Mouse (Mus musculus) 3T3-L1 (cell line): ENCODE results near the gene Scand1.

ENCODE experiments used
- DNase-seq: peaks from one replicate; pipeline ENCODE4 v3.0.0-alpha.2; 2015; ENCODE audit warnings: low read depth, low spot score

The Scand1 gene

DNA sequence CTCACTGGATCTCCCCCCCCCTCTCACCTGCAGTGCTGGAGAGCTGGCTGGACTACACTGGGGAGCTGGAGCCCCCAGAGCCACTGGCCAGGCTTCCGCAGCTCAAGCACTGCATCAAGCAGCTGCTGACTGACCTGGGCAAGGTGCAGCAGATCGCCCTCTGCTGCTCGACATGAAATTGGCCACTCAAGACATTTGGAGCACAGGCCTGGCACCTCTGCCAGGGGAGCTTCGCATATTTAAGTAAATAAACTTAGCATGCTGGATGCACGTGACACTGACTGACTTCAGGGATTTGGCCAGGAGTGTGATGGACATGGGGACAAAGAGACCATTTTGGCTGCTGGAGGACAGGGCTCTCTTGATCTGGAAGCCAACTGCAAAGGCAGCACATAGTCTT is 5.2 kb downstream of the Scand1 start:
- DNase-seq = peak; percentile 56

- DNase-seq = peak; percentile 74
Measured at GRCm38 (mm10) chr2:156305818-156306217, 6.7 kb downstream of the Scand1 start.

DNA sequence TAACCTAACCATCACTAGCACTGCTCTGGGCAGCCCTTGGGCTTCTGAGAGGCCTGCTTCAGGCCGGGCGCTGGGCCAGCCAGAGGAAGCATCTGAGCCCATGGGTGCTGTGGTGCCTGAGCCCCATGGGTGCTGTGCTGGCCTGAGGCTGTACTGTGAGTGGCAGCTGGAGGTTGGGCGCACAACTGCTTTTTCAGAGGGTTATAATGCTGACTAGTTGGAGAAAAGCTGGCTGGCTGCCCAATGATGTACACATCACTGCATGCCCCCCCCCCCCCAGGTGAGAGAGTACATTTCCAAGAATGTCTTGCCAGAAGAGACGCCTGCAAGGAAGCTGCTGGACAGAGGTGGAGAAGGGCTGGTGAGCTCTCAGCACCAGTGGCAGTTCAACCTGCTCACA is 8.2 kb downstream of the Scand1 start:
- DNase-seq = no peak

DNA sequence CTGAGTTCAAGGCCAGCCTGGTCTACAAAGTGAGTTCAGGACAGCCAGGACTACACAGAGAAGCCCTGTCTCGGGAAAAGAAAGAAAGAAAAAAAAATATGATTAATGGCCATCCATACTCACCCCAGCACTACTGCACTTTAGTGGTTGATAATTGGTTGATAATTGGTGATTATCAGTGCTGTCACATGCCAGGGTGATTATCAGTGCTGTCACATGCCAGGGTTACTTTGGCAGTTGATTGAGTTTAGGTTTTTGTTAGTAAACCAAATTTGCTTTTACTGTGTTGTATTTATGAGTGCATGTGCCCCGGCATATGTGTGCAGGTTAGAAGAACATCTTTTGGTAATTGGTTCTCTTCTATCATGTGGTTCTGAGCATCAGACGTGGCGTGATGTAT is 10.4 kb downstream of the Scand1 start:
- no peak for DNase-seq

DNA sequence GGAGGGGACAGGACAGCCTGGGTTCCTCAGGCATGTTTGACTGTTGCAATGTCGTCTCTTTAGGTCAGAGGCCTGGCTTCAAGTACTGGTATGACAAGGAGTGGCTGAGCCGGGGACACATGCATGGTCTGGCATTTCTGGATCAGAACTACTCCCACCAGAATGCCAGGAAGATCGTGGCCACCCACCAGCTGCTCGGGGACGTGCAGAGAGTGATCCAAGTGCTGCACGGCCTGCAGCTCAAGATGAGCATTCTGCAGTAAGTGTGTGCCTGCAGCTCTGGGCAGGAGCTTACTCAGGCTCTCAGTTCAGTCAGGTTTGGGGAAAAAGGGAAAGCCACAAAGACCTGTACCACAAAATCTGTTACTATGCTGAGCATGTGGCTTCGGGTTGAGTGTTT is 14.0 kb downstream of the Scand1 start:
- no peak for DNase-seq

DNA sequence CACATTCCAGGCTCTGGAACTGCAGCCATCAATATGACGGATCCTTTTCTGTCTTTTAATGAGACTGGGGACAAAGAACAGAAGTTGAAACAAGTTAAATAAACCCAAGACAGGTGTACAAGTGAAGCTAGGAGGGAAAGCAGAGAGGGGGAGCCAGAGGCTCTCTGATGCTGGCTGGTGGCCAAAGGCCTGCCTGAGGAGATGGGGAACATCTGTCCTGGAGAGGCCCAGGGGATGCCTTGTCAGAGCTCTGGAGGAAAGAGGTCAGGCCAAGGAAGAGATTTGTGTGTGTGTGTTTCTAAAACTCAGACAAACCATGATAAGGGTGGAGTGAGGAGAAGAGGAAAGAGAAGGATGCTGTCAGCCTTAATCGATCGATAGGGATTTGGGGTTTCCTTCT is 14.9 kb downstream of the Scand1 start:
- DNase-seq = peak; percentile 57

GRCm38 (mm10) chr2:156296190-156296589 is 16.3 kb downstream of the Scand1 start:
- no peak for DNase-seq

GRCm38 (mm10) chr2:156295601-156296063 is 16.9 kb downstream of the Scand1 start:
- no peak for DNase-seq

GRCm38 (mm10) chr2:156291998-156292397 is 20.5 kb downstream of the Scand1 start:
- no peak for DNase-seq

DNA sequence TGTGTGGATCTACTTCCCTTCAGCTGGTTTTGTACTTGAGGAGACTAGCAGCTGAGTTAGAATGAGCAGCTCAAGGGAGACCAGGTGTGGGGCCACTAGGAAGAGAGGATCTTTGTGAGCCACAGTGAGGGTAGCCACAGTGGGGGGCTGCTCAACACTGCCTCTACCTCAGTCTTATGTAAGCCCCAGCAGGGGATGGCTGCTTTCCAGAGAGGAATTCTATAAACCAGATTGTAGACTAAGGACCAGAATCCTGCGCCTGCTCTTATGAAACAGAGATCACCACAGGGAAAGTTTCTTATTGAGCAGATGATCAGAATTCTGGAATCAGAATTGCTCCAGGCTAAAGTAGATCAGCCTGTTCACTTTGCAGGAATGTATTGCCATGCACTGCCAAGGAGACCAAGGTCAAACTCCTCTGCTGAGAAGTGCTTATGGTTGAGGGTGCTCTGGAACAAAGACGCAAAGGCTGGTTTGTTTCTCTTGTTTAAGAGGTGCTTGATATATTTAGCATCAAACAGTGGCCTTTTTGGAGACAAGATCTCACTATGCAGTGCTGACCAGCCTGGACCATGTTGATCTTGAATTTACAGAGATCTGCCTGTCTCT is 22.8 kb downstream of the Scand1 start:
- DNase-seq = no peak

DNA sequence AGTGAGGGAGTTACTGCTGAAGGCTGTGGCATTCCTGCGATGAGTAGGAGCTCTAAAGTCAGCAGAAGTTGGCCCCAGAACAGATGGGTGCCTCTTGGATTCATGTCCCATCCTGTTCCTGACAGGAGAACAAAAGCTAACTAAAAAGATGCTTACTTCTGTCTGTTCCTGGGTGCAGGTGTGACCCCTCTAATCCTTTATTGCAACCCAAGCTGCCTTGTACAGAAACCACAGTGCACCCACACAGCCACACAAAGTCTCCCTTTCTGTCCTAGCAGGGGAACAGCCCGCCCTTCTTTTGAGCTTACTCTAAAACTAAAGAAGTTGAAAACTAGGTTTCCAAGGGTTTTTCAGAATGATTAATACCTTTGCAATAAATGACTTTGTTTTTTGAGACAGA is 24.3 kb downstream of the Scand1 start:
- no peak for DNase-seq

- no peak for DNase-seq
Measured at GRCm38 (mm10) chr2:156286733-156287132, 25.8 kb downstream of the Scand1 start.

- no peak for DNase-seq
Measured at GRCm38 (mm10) chr2:156285161-156285560, 27.3 kb downstream of the Scand1 start.

DNA sequence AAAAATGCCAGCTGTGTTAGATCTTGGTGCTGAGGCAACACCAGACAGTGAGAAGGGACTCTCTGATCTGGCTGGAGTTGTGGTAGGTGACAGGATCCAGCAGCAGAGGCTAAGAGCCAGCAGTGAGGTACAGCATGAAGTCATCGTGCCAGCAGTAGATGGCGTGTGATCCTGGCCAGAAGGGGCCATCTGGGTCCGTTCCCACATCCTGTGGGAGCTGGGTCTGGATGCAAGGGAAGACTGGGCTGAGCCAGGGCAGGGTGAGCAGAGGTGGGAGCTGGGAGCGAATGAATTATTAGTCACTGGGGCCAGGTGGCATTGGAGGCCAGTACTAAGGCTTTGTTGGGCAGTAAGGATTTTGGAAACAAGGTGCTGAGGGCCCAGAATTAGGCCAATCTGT is 31.3 kb downstream of the Scand1 start:
- DNase-seq = peak; percentile 44

DNA sequence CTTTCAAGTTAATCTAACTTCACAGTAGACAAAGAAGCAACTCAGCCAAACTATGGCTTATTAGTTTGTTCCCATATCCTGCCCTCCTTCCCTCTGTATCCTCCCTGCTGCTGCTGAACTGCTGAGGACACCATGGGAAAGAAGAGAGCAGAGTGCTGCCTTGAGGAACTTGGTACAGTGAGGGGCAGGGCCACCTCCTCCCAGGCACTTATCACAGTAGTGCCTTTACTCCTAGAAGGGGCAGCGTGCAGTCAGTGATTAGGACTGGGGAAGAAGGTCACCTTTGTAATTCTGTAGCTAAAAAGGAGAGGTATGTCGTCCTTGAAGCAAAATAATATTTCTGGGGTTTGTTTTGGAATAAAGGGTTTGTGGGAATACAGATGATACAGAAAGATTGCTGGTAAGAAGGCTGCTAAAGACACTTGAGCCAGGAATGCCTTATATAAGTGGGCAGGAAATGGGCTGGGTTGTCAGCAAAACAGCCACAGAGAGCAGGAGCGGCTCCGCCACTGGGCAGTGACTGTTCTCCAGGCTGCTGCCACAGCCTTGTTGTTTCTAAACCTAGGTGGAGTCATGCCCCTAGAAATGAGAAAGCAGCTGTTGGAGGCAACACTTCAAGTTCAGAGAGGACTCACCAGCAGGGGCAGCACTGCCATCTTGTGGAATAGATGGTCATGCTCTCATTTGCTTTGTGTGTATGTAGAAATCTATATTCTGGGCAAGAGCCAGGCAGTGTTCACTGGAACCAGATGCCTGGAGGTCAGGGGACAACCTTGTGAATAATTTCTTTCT is 34.1 kb downstream of the Scand1 start:
- peak; percentile 98 for DNase-seq

- DNase-seq = peak; percentile 72
Measured at GRCm38 (mm10) chr2:156272553-156272952, 40.0 kb downstream of the Scand1 start.

- no peak for DNase-seq
Measured at GRCm38 (mm10) chr2:156267636-156268035, 44.9 kb downstream of the Scand1 start.

- peak; percentile 61 for DNase-seq
Measured at GRCm38 (mm10) chr2:156263204-156263893, 49.2 kb downstream of the Scand1 start.
